Mouse (Mus musculus): ENCODE results near the gene Awat1. TPM values are rescaled to one million over a fixed set of nuclear protein-coding genes. Genes with fewer than 3 reads are reported as not detected.

The Awat1 gene
- polyA plus RNA-seq (2015; fragmentation: Nextera tagmentation; extraction: Ambion mirVana): not detected in 2 replicates

DNA sequence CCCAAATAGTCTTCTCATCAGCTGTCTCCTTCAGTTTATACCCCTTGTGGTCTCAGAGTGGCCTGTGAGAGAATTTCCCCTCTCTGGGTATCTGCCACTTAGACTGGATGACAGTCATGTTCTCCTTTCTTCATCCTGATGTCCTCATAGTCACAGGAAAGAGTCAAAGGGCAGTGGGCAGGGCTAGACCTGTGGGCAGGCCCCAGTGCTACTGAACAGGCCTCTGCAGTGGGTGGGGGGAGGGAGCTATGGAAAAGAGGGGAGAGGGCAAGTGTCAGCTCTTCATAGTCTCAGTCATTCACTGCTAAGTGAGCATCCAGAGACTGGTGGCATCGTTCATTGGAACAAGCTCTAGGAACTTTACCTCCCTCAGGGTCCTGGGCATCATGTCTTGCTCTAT, at the start of gene Awat1:
Awat1 (plus strand) TSS at position 301 of the 400 bp plus-strand sequence.

DNA sequence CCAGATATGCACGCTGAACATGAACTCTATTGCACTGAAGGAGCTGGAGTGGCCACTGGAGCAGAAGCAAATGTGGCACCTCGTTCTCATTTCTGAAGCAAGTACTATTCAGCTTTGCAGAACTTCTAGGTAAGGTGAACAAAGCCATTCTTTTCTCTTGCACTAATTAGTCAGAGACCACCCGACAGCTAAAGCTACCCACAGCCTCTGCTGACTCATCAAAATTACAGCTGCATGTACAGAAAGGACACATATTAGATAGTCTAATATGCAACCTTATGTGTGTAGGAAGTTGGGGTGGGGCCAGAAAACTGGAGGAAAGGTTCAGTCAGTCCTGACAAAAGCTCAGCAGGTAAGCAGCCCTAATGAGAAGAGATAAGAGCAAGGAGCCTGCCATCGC, 47.6 kb upstream of the Awat1 start, which contains the start of gene Dgat2l6:
Dgat2l6 (plus strand) TSS at position 368 of the 400 bp plus-strand sequence.

DNA sequence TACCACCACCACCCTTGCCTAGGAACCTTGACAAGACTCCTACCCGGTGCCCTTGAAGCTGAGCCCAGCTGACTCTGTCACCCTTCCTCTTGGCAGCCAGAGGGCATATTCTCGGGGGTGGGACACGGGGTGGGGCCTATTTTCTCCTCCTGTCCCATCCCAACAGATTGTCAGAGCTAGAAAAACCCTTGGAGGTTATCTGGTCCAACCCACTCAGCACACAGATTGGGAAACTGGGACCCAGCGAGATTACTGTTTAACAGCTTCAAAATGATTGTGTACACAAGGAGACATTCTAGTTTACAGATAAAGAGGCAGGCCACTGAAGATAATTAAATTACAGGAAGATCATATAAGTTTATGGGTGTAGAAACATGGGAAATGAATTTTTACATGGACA, 22.7 kb downstream of the Awat1 start, which contains the start of gene P2ry4:
P2ry4 (minus strand) TSS at position 79 of the 400 bp plus-strand sequence.

DNA sequence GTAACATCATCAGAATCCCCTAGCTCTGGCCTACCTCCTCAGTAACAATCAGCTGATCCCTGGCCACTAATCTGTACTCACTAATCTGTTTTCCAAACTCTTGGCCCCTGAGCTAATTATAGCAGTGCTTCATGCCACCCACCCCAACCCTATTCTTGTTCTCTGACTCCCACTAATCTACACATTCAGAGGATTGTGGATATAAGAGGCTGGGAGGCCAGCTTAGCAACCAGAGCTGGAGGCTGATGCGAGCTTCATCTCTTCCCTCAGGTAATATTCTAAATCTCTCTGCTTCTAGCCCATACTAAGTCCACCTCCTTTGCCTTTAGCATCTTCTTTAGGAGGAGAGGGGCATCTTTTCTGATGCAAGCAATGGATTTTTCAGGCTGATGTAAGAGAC, 33.3 kb downstream of the Awat1 start, which contains the start of gene Arr3:
Arr3 (plus strand) TSS at position 184 of the 400 bp plus-strand sequence.

DNA sequence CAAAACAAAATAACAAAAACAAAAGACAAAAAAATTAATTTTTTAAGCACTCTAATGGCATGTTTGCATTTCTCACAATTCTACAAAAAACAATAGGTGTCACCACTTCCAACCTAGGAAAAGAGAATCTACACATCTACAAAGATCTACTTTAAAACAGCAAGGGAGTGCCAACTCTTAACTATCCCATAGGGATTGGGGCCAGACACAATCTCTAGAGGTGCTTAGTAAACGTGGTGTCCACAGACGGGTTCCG, 53.4 kb downstream of the Awat1 start, which contains the start of gene Kif4:
Kif4 (plus strand) TSS at position 192 of the 256 bp plus-strand sequence.

DNA sequence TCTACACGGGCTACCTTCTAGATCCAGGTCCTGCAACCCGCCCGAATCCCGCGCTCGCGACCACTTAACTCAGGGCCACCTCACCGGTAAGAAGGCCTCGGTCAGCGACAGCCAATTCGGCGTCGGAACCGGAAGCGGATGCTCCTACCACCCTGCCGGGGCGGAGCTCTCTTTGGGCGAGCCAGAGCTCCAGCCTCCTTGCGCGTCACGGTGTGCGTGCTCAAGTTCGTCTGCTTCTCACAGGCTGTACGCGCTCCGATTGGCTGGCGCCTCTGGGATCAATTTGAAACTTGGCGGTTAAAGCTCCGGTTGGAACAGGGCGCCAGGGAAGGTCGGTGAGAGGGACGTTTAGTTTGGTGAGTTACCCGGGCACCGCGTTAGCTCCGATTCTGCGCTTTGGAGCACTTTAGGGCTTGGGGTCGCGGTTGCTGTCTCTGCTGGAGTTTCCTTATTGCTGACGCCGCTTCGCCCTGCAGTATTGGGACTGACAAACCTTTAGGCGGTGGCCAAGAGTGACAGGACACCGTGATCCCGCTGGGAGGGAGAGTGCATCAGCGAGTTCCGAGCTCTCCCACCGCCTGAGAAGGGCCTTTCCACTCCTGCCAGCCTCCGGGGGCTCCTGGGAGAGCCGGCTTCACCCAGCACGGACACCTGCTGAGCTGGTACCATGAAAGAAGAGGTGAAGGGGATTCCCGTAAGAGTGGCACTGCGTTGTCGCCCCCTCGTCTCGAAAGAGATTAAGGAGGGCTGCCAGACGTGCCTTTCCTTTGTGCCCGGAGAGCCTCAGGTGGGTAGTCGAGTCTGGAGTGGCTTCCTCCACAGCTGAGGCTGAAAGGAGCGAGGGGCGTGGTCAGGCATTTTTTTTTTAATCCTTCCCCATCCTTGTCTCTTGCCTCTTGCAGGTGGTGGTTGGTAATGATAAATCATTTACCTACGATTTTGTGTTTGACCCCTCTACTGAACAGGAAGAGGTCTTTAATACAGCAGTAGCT, 54.0 kb downstream of the Awat1 start, which contains the start of gene Pdzd11:
Pdzd11 (minus strand) TSS at position 767 of the 992 bp plus-strand sequence.

Other genes starting within 250 kb of the Awat1 start
- not detected in 2 replicates for gene Otud6a, start 143.2 kb upstream of the Awat1 start, polyA plus RNA-seq (2015; fragmentation: Nextera tagmentation; extraction: Ambion mirVana)
- 0.61 and 0.82 TPM in 2 replicates for gene Awat2, start 129.5 kb upstream of the Awat1 start, polyA plus RNA-seq (2015; fragmentation: Nextera tagmentation; extraction: Ambion mirVana)
- 44.5 and 45.5 TPM in 2 replicates for gene Igbp1, start 78.0 kb upstream of the Awat1 start, polyA plus RNA-seq (2015; fragmentation: Nextera tagmentation; extraction: Ambion mirVana)
- gene Dgat2l6, start 47.4 kb upstream of the Awat1 start, polyA plus RNA-seq (2015; fragmentation: Nextera tagmentation; extraction: Ambion mirVana): not detected in 2 replicates
- 0.05 and 0.06 TPM in 2 replicates for gene P2ry4, start 22.6 kb downstream of the Awat1 start, polyA plus RNA-seq (2015; fragmentation: Nextera tagmentation; extraction: Ambion mirVana)
- gene Arr3, start 33.2 kb downstream of the Awat1 start, polyA plus RNA-seq (2015; fragmentation: Nextera tagmentation; extraction: Ambion mirVana): not detected in 2 replicates
- 3.7 and 5.4 TPM in 2 replicates for gene Kif4, start 53.5 kb downstream of the Awat1 start, polyA plus RNA-seq (2015; fragmentation: Nextera tagmentation; extraction: Ambion mirVana)
- 85.4 and 100 TPM in 2 replicates for gene Pdzd11, start 54.3 kb downstream of the Awat1 start, polyA plus RNA-seq (2015; fragmentation: Nextera tagmentation; extraction: Ambion mirVana)
- gene Gdpd2, start 157.6 kb downstream of the Awat1 start, polyA plus RNA-seq (2015; fragmentation: Nextera tagmentation; extraction: Ambion mirVana): 2.6 and 3.7 TPM in 2 replicates
- gene Dlg3, start 195.5 kb downstream of the Awat1 start, polyA plus RNA-seq (2015; fragmentation: Nextera tagmentation; extraction: Ambion mirVana): 1.8 and 2.0 TPM in 2 replicates

Measured in adrenal gland, postnatal 0 days (tissue).